Mouse (Mus musculus): Measurements from ENCODE around the gene Eif2b3. TPM values are rescaled to one million over a fixed set of nuclear protein-coding genes. Genes with fewer than 3 reads are reported as not detected.

The Eif2b3 gene
- polyA plus RNA-seq, 1 experiment from 2014 or later: 43.7 TPM

GRCm38 (mm10) chr4:117124518-117125347, 105.5 kb downstream of the Eif2b3 start:
- Histone ChIP-seq H3K9ac (replicated peaks; ENCODE audit: low read depth, low read length) (peak overlapping the region; percentile 8; the same call in 1 of the 2 replicates), H3K27ac (ENCODE audit: low read length) (peak overlapping the region; percentile 88), H3K27me3 (ENCODE audit: control insufficient read depth, insufficient read depth, low read length) (no peaks in the 10 kb centered on the region), H3K36me3 (ENCODE audit: control insufficient read depth, insufficient read depth, low read length) (peaks cover 4% of the 10 kb centered on the region; the same call in 1 of the 2 replicates), H3K4me1 (ENCODE audit: control insufficient read depth, insufficient read depth, low read length) (peaks cover 16% of the 10 kb centered on the region), H3K4me3 (ENCODE audit: low read depth, low read length) (no peak overlapping the region; the same call in 1 of the 2 replicates), H3K9me3 (ENCODE audit: control insufficient read depth, low read depth, low read length) (no peaks in the 10 kb centered on the region), H3K4me2 (replicated peaks; ENCODE audit: low read depth, low read length) (peak overlapping the region; percentile 28)
- WGBS: 61% methylated on average over 14 of the region's 14 CpGs
- no peak for ATAC-seq (ENCODE audit: insufficient number of reproducible peaks, insufficient read depth, low FRiP score, low read depth)

- peak; percentile 37; the same call in 1 of the 2 replicates for ATAC-seq (ENCODE audit: insufficient number of reproducible peaks, insufficient read depth, low FRiP score, low read depth)
- H3K36me3 ChIP-seq (ENCODE audit: control insufficient read depth, insufficient read depth, low read length): peaks cover 7% of the 10 kb centered on the region; the same call in 1 of the 2 replicates
- WGBS: 22% methylated on average over 8 of the region's 8 CpGs
- peak within 1 kb of the TSS; percentile 8; the same call in 1 of the 2 replicates for H3K9ac ChIP-seq (replicated peaks; ENCODE audit: low read depth, low read length)
- H3K4me3 ChIP-seq (ENCODE audit: low read depth, low read length): no peak within 1 kb of the TSS; the same call in 1 of the 2 replicates
- peaks cover 16% of the 10 kb centered on the region for H3K4me1 ChIP-seq (ENCODE audit: control insufficient read depth, insufficient read depth, low read length)
- no peaks in the 10 kb centered on the region for H3K9me3 ChIP-seq (ENCODE audit: control insufficient read depth, low read depth, low read length)
- no peaks in the 10 kb centered on the region for H3K27me3 ChIP-seq (ENCODE audit: control insufficient read depth, insufficient read depth, low read length)
- peak within 1 kb of the TSS; percentile 88 for H3K27ac ChIP-seq (ENCODE audit: low read length)
- peak within 1 kb of the TSS; percentile 28 for H3K4me2 ChIP-seq (replicated peaks; ENCODE audit: low read depth, low read length)
Observed at GRCm38 (mm10) chr4:117125348-117125909, 106.2 kb downstream of the Eif2b3 start, which contains the start of gene Btbd19. Gene Btbd19 (minus strand): TSS chr4:117125725.

- WGBS: 40% methylated on average over 15 of the region's 15 CpGs
- Histone ChIP-seq H3K9ac (replicated peaks; ENCODE audit: low read depth, low read length) (peak overlapping the region; percentile 6; the same call in 1 of the 2 replicates), H3K4me3 (ENCODE audit: low read depth, low read length) (no peak overlapping the region), H3K4me1 (ENCODE audit: control insufficient read depth, insufficient read depth, low read length) (peaks cover 16% of the 10 kb centered on the region), H3K27ac (ENCODE audit: low read length) (peak overlapping the region; percentile 88), H3K36me3 (ENCODE audit: control insufficient read depth, insufficient read depth, low read length) (peaks cover 7% of the 10 kb centered on the region; the same call in 1 of the 2 replicates), H3K9me3 (ENCODE audit: control insufficient read depth, low read depth, low read length) (no peaks in the 10 kb centered on the region), H3K27me3 (ENCODE audit: control insufficient read depth, insufficient read depth, low read length) (no peaks in the 10 kb centered on the region), H3K4me2 (replicated peaks; ENCODE audit: low read depth, low read length) (no peak overlapping the region)
- ATAC-seq (ENCODE audit: insufficient number of reproducible peaks, insufficient read depth, low FRiP score, low read depth): peak; percentile 69; the same call in 1 of the 2 replicates
Observed at GRCm38 (mm10) chr4:117125910-117126674, 106.9 kb downstream of the Eif2b3 start.

- peak within 1 kb of the TSS; percentile 6; the same call in 1 of the 2 replicates for H3K9ac ChIP-seq (replicated peaks; ENCODE audit: low read depth, low read length)
- H3K9me3 ChIP-seq (ENCODE audit: control insufficient read depth, low read depth, low read length): no peaks in the 10 kb centered on the region
- 88% methylated on average over 9 of the region's 9 CpGs for WGBS
- no peak within 1 kb of the TSS for H3K4me3 ChIP-seq (ENCODE audit: low read depth, low read length)
- peak within 1 kb of the TSS; percentile 88 for H3K27ac ChIP-seq (ENCODE audit: low read length)
- no peaks in the 10 kb centered on the region for H3K27me3 ChIP-seq (ENCODE audit: control insufficient read depth, insufficient read depth, low read length)
- H3K36me3 ChIP-seq (ENCODE audit: control insufficient read depth, insufficient read depth, low read length): peaks cover 7% of the 10 kb centered on the region; the same call in 1 of the 2 replicates
- H3K4me1 ChIP-seq (ENCODE audit: control insufficient read depth, insufficient read depth, low read length): peaks cover 17% of the 10 kb centered on the region
- H3K4me2 ChIP-seq (replicated peaks; ENCODE audit: low read depth, low read length): no peak within 1 kb of the TSS
- no peak for ATAC-seq (ENCODE audit: insufficient number of reproducible peaks, insufficient read depth, low FRiP score, low read depth)
Observed at GRCm38 (mm10) chr4:117126675-117127290, 107.6 kb downstream of the Eif2b3 start, which contains the start of gene Tctex1d4. Gene Tctex1d4 (plus strand): TSS chr4:117126794.

- Histone ChIP-seq H3K27me3 (ENCODE audit: control insufficient read depth, insufficient read depth, low read length) (peaks cover 7% of the 10 kb centered on the region; the same call in 1 of the 2 replicates), H3K4me3 (ENCODE audit: low read depth, low read length) (no peak overlapping the region), H3K27ac (ENCODE audit: low read length) (no peak overlapping the region), H3K4me2 (replicated peaks; ENCODE audit: low read depth, low read length) (no peak overlapping the region), H3K9ac (replicated peaks; ENCODE audit: low read depth, low read length) (no peak overlapping the region), H3K36me3 (ENCODE audit: control insufficient read depth, insufficient read depth, low read length) (peaks cover 7% of the 10 kb centered on the region; the same call in 1 of the 2 replicates), H3K4me1 (ENCODE audit: control insufficient read depth, insufficient read depth, low read length) (peaks cover 25% of the 10 kb centered on the region), H3K9me3 (ENCODE audit: control insufficient read depth, low read depth, low read length) (no peaks in the 10 kb centered on the region)
- ATAC-seq (ENCODE audit: insufficient number of reproducible peaks, insufficient read depth, low FRiP score, low read depth): no peak
- 89% methylated on average over 33 of the region's 33 CpGs for WGBS
Observed at GRCm38 (mm10) chr4:117127991-117128686, 108.9 kb downstream of the Eif2b3 start.

GRCm38 (mm10) chr4:117130790-117131189, 111.6 kb downstream of the Eif2b3 start:
- no peak overlapping the region for H3K27ac ChIP-seq (ENCODE audit: low read length)
- H3K27me3 ChIP-seq (ENCODE audit: control insufficient read depth, insufficient read depth, low read length): peaks cover 7% of the 10 kb centered on the region; the same call in 1 of the 2 replicates
- no peak overlapping the region for H3K9ac ChIP-seq (replicated peaks; ENCODE audit: low read depth, low read length)
- H3K4me3 ChIP-seq (ENCODE audit: low read depth, low read length): no peak overlapping the region
- no peaks in the 10 kb centered on the region for H3K9me3 ChIP-seq (ENCODE audit: control insufficient read depth, low read depth, low read length)
- H3K4me1 ChIP-seq (ENCODE audit: control insufficient read depth, insufficient read depth, low read length): peaks cover 14% of the 10 kb centered on the region
- H3K36me3 ChIP-seq (ENCODE audit: control insufficient read depth, insufficient read depth, low read length): peaks cover 7% of the 10 kb centered on the region; the same call in 1 of the 2 replicates
- ATAC-seq (ENCODE audit: insufficient number of reproducible peaks, insufficient read depth, low FRiP score, low read depth): no peak
- 73% methylated on average over 6 of the region's 6 CpGs for WGBS
- H3K4me2 ChIP-seq (replicated peaks; ENCODE audit: low read depth, low read length): no peak overlapping the region

- 71% methylated on average over 6 of the region's 6 CpGs for WGBS
- Histone ChIP-seq H3K4me2 (replicated peaks; ENCODE audit: low read depth, low read length) (no peak overlapping the region), H3K4me1 (ENCODE audit: control insufficient read depth, insufficient read depth, low read length) (peaks cover 10% of the 10 kb centered on the region; the same call in 1 of the 2 replicates), H3K27me3 (ENCODE audit: control insufficient read depth, insufficient read depth, low read length) (peaks cover 7% of the 10 kb centered on the region; the same call in 1 of the 2 replicates), H3K4me3 (ENCODE audit: low read depth, low read length) (no peak overlapping the region), H3K9me3 (ENCODE audit: control insufficient read depth, low read depth, low read length) (no peaks in the 10 kb centered on the region), H3K9ac (replicated peaks; ENCODE audit: low read depth, low read length) (no peak overlapping the region), H3K36me3 (ENCODE audit: control insufficient read depth, insufficient read depth, low read length) (peaks cover 7% of the 10 kb centered on the region; the same call in 1 of the 2 replicates), H3K27ac (ENCODE audit: low read length) (no peak overlapping the region)
- ATAC-seq (ENCODE audit: insufficient number of reproducible peaks, insufficient read depth, low FRiP score, low read depth): no peak
Observed at GRCm38 (mm10) chr4:117131198-117131597, 112.0 kb downstream of the Eif2b3 start.

Measured in stomach, embryonic 14.5 days (tissue).